Mouse (Mus musculus) midbrain, embryonic 13.5 days (tissue): Measurements from ENCODE around the gene Agxt2. TPM values are rescaled to one million over a fixed set of nuclear protein-coding genes. Genes with fewer than 3 reads are reported as not detected.
A peak's percentile ranks its signal among the peaks of the same experiment; 100 is the strongest.

Experiments used
- ATAC-seq: fragments of 200-750 bp; cut with Nextera tagmentation; 2 replicates; pipeline ENCODE4 v1.8.0; 2017; ENCODE audit warnings: mild to moderate bottlenecking, moderate TSS enrichment, moderate library complexity
- H3K27ac ChIP-seq: fragments of 300-500 bp; sonication (generic); 2 replicates; pipeline ENCODE4 v1.5.1; 2015; ENCODE audit warnings: inconsistent platforms, mild to moderate bottlenecking, moderate library complexity
- H3K27me3 ChIP-seq: fragments of 300-500 bp; sonication (generic); 2 replicates; pipeline ENCODE4 v1.6.1; 2015; ENCODE audit warnings: mild to moderate bottlenecking, inconsistent platforms
- H3K36me3 ChIP-seq: fragments of 300-500 bp; sonication (generic); 2 replicates; pipeline ENCODE4 v1.6.1; 2015; ENCODE audit warnings: mild to moderate bottlenecking, inconsistent platforms
- H3K4me1 ChIP-seq: fragments of 300-500 bp; sonication (generic); replicated peaks from 2 replicates; pipeline ENCODE4 v1.6.1; 2015; ENCODE audit warnings: inconsistent platforms
- H3K4me2 ChIP-seq: fragments of 300-500 bp; sonication (generic); replicated peaks from 2 replicates; pipeline ENCODE4 v1.6.1; 2015; ENCODE audit warnings: moderate library complexity, mild to moderate bottlenecking, inconsistent platforms
- H3K4me3 ChIP-seq: fragments of 300-500 bp; sonication (generic); replicated peaks from 2 replicates; pipeline ENCODE4 v1.5.1; 2015; ENCODE audit warnings: mild to moderate bottlenecking, inconsistent platforms
- H3K9ac ChIP-seq: fragments of 300-500 bp; sonication (generic); replicated peaks from 2 replicates; pipeline ENCODE4 v1.6.1; 2015; ENCODE audit warnings: mild to moderate bottlenecking, inconsistent platforms
- H3K9me3 ChIP-seq: fragments of 300-500 bp; sonication (generic); 2 replicates; pipeline ENCODE4 v1.6.1; 2016; ENCODE audit warnings: mild to moderate bottlenecking, inconsistent platforms
- WGBS: fragments of 180-500 bp; shearing (Covaris S2); methylation state at CpG from one replicate; pipeline ENCODE4 v1.1.7; 2015; 5-methylcytosine and 5-hydroxymethylcytosine counted together
- polyA plus RNA-seq: library from polyadenylated mRNA; unstranded; fragments of >200 nt; fragmentation: Nextera tagmentation; extraction: Ambion mirVana; gene quantifications from 2 replicates; pipeline ENCODE4 v1.2.1, GENCODE M21; 2015

The Agxt2 gene
- polyA plus RNA-seq, 1 experiment from 2014 or later, result not detected

DNA sequence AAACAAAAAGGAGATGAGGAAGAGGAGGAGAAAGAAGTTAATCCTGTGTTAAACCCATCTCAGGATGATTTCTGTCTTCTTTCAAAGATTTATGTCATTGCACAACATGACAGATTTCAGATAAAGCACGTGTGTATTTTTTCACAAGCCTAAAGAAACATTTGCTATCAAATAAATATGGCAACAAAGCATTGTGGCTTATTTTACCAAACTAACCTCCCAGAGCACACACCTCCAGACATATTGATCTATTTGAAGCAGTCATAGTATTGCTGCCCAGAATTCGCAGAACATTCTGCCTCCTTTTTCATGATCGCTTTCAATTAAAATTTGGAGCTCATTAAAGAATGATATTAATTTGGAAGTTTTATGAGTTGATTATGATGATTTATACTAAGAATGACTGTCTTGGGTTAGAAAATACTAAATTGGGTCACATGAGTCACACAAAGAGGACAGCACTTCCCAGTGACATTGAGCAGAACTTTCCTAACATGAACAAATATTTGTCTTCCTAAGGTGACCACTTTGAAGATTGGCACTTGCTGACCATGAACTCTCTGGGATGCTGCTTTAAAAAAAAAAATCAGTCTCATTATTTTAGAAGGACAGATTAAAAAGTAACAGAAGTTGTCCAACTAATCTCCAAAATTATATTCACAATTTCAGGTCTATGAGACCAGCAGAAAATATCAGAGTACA is 21.6 kb downstream of the Agxt2 start:
- H3K4me3 ChIP-seq, result no peak overlapping the region
- no peak overlapping the region for H3K27ac ChIP-seq
- H3K9ac ChIP-seq, result no peak overlapping the region
- WGBS, result 93% methylated on average over 3 of the region's 3 CpGs
- no peaks in the 10 kb centered on the region for H3K4me1 ChIP-seq
- no peak overlapping the region for H3K4me2 ChIP-seq
- no peak for ATAC-seq
- no peaks in the 10 kb centered on the region for H3K27me3 ChIP-seq
- H3K36me3 ChIP-seq, result no peaks in the 10 kb centered on the region
- 0 out of 2 replicates have a peak, but pooled peaks cover 2% of the 10 kb centered on the region for H3K9me3 ChIP-seq

GRCm38 (mm10) chr15:10387263-10387662 is 28.9 kb downstream of the Agxt2 start:
- no peak overlapping the region for H3K27ac ChIP-seq
- H3K4me2 ChIP-seq, result no peak overlapping the region
- H3K4me1 ChIP-seq, result no peaks in the 10 kb centered on the region
- no peak overlapping the region for H3K4me3 ChIP-seq
- H3K9ac ChIP-seq, result no peak overlapping the region
- no peaks in the 10 kb centered on the region for H3K27me3 ChIP-seq
- H3K36me3 ChIP-seq, result no peaks in the 10 kb centered on the region
- 74% methylated on average over 2 of the region's 2 CpGs for WGBS
- ATAC-seq, result no peak
- 0 out of 2 replicates have a peak, but pooled peaks cover 2% of the 10 kb centered on the region for H3K9me3 ChIP-seq

GRCm38 (mm10) chr15:10399795-10400194 is 41.5 kb downstream of the Agxt2 start:
- H3K36me3 ChIP-seq, result no peaks in the 10 kb centered on the region
- no peak overlapping the region for H3K9ac ChIP-seq
- no peak overlapping the region for H3K4me2 ChIP-seq
- H3K9me3 ChIP-seq, result no peaks in the 10 kb centered on the region
- no peaks in the 10 kb centered on the region for H3K4me1 ChIP-seq
- peak; percentile 34; the same call in 1 of the 2 replicates for ATAC-seq
- no peak overlapping the region for H3K27ac ChIP-seq
- H3K4me3 ChIP-seq, result no peak overlapping the region
- WGBS, result 63% methylated on average over 2 of the region's 2 CpGs
- no peaks in the 10 kb centered on the region for H3K27me3 ChIP-seq

DNA sequence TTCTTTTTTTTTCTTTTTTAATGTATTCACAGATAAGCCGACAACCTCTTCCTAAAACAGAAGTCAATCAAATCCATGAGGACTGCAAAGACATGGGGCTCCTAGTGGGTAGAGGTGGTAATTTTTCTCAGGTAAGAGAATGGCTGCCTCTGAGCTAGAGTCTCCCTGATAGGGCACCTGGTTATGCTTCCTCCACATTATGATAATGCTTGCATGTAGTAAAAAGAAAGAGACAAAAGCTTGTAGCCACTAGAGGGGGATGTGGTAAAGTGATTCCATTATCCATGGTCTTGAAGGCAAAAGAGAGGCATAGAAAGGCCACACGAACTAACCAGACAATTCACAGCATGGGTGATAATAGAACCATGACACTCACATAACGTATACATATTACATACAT is 42.1 kb downstream of the Agxt2 start:
- no peaks in the 10 kb centered on the region for H3K36me3 ChIP-seq
- no peak overlapping the region for H3K9ac ChIP-seq
- H3K4me3 ChIP-seq, result no peak overlapping the region
- no peaks in the 10 kb centered on the region for H3K27me3 ChIP-seq
- no peak overlapping the region for H3K27ac ChIP-seq
- H3K9me3 ChIP-seq, result no peaks in the 10 kb centered on the region
- WGBS, result 49% methylated on average over 3 of the region's 3 CpGs
- peak; percentile 65; the same call in 1 of the 2 replicates for ATAC-seq
- H3K4me2 ChIP-seq, result no peak overlapping the region
- H3K4me1 ChIP-seq, result no peaks in the 10 kb centered on the region

GRCm38 (mm10) chr15:10409842-10410241 is 51.5 kb downstream of the Agxt2 start:
- Histone ChIP-seq H3K27me3 (no peaks in the 10 kb centered on the region), H3K27ac (no peak overlapping the region), H3K4me2 (no peak overlapping the region), H3K36me3 (no peaks in the 10 kb centered on the region), H3K9ac (no peak overlapping the region), H3K9me3 (no peaks in the 10 kb centered on the region), H3K4me3 (no peak overlapping the region), H3K4me1 (no peaks in the 10 kb centered on the region)
- 92% methylated on average over 3 of the region's 3 CpGs for WGBS
- ATAC-seq, result no peak

DNA sequence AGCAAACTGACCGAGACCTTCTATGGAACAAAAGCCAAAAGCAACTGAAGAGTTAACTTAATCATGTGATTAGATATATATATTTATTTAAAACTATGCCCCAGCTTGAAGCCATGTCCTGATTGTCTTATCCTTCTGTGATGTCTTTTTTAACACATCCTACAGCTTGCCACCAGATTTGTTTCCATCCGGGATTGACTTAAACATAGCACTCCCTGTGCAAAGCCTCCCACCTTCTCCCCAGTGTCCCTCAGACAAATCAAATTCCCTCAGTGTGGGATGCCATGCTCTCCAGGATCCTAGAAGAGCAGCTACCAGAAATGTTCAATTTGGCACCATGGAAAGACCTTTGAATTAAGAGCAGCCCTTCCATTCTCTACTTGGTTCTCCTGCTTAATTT is 52.5 kb downstream of the Agxt2 start:
- Histone ChIP-seq H3K9me3 (no peaks in the 10 kb centered on the region), H3K27me3 (no peaks in the 10 kb centered on the region), H3K36me3 (no peaks in the 10 kb centered on the region), H3K4me1 (no peaks in the 10 kb centered on the region), H3K4me2 (no peak overlapping the region), H3K4me3 (no peak overlapping the region), H3K27ac (no peak overlapping the region), H3K9ac (no peak overlapping the region)
- no peak for ATAC-seq
- 78% methylated on average over 2 of the region's 2 CpGs for WGBS

GRCm38 (mm10) chr15:10413656-10414055 is 55.3 kb downstream of the Agxt2 start:
- Histone ChIP-seq H3K9me3 (no peaks in the 10 kb centered on the region), H3K36me3 (no peaks in the 10 kb centered on the region), H3K9ac (no peak overlapping the region), H3K27me3 (no peaks in the 10 kb centered on the region), H3K27ac (no peak overlapping the region), H3K4me3 (no peak overlapping the region), H3K4me1 (no peaks in the 10 kb centered on the region), H3K4me2 (no peak overlapping the region)
- 84% methylated on average over 6 of the region's 6 CpGs for WGBS
- no peak for ATAC-seq

DNA sequence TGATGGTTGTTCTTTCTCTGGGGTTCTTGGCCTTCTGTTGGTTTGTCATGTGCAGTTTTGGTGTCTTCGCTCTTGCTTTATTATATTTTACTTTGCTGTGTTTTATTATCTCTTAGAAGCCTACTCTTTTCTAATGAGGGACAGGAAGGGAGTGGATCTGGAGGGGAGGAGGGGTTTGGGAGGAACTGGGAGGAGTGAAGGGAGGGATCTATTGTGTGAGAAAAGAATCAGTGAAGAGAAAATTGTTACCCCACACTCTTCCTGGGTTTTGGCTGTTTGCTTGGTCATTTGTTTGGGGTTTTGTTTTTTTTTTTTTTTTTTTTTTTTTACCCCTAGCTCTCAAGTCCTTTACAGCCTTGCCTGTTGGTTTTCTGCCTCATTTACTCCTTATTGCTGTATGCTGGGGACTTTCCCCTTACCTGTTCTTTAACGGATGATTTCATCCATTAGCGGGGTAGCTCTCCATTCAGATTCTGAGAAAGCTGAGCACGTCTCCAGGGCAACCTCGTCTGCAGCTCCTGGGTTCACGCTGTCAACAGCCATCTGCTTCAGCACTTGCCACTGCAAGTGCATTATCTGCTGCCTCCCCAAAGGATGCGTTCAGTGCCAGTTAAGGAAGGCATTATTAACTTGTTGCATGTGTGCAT is 62.9 kb downstream of the Agxt2 start:
- 13% methylated on average over 7 of the region's 7 CpGs for WGBS
- Histone ChIP-seq H3K27ac (no peak overlapping the region), H3K9me3 (no peaks in the 10 kb centered on the region), H3K4me2 (no peak overlapping the region), H3K27me3 (no peaks in the 10 kb centered on the region), H3K4me3 (no peak overlapping the region), H3K4me1 (peaks cover 10% of the 10 kb centered on the region), H3K9ac (no peak overlapping the region), H3K36me3 (no peaks in the 10 kb centered on the region)
- ATAC-seq, result peak; percentile 90

GRCm38 (mm10) chr15:10421785-10422144 is 63.4 kb downstream of the Agxt2 start:
- 27% methylated on average over 1 of the region's 1 CpGs for WGBS
- ATAC-seq, result peak; percentile 49; the same call in 1 of the 2 replicates
- Histone ChIP-seq H3K4me3 (no peak overlapping the region), H3K27me3 (no peaks in the 10 kb centered on the region), H3K27ac (no peak overlapping the region), H3K9ac (no peak overlapping the region), H3K36me3 (no peaks in the 10 kb centered on the region), H3K9me3 (no peaks in the 10 kb centered on the region), H3K4me2 (no peak overlapping the region), H3K4me1 (peaks cover 10% of the 10 kb centered on the region)

GRCm38 (mm10) chr15:10426124-10426523 is 67.8 kb downstream of the Agxt2 start:
- no peaks in the 10 kb centered on the region for H3K36me3 ChIP-seq
- no peaks in the 10 kb centered on the region for H3K27me3 ChIP-seq
- H3K4me3 ChIP-seq, result no peak overlapping the region
- ATAC-seq, result no peak
- no peak overlapping the region for H3K4me2 ChIP-seq
- no peaks in the 10 kb centered on the region for H3K9me3 ChIP-seq
- 97% methylated on average over 6 of the region's 6 CpGs for WGBS
- no peak overlapping the region for H3K27ac ChIP-seq
- no peak overlapping the region for H3K9ac ChIP-seq
- H3K4me1 ChIP-seq, result peaks cover 10% of the 10 kb centered on the region

DNA sequence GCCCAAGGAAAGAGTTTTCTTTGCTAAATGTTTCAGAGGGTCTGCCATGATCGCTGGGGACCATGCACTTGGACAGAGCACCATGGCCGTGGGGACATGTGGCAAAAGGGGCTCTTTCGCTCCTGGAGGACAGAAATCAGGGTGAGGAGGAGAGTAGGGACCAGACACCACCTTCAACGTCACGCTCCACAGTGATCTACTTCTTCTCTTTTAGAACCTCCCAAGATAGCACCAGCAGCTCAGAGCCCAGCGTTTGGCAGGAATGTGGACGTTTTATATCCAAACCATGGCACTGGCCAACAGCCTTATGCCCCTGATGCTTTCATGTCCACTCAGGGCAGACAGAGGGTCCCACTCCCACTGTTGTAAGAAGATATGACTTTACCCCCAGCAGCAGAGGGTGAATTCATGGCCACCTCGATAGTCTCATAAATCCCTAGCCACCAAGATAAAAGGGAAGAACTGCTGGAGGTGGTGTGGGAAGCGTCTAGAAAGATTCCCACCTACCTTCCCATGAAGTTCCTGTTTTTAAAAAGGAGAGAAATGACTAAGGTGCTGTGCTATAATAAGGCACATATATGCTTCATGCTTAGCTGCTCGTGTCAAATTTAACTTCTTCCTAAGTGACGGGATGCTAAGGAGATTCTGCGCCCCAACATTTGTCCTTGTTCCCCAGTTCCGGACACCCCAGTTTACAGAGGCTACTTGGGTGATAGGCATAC is 68.4 kb downstream of the Agxt2 start:
- 94% methylated on average over 13 of the region's 13 CpGs for WGBS
- no peak overlapping the region for H3K27ac ChIP-seq
- no peaks in the 10 kb centered on the region for H3K9me3 ChIP-seq
- peaks cover 4% of the 10 kb centered on the region for H3K4me1 ChIP-seq
- H3K4me2 ChIP-seq, result no peak overlapping the region
- no peak overlapping the region for H3K9ac ChIP-seq
- no peak overlapping the region for H3K4me3 ChIP-seq
- no peaks in the 10 kb centered on the region for H3K27me3 ChIP-seq
- no peak for ATAC-seq
- no peaks in the 10 kb centered on the region for H3K36me3 ChIP-seq

- WGBS, result 89% methylated on average over 1 of the region's 1 CpGs
- Histone ChIP-seq H3K27ac (no peak overlapping the region), H3K9me3 (no peaks in the 10 kb centered on the region), H3K4me3 (no peak overlapping the region), H3K36me3 (peaks cover 12% of the 10 kb centered on the region), H3K27me3 (no peaks in the 10 kb centered on the region), H3K4me2 (no peak overlapping the region), H3K4me1 (no peaks in the 10 kb centered on the region), H3K9ac (no peak overlapping the region)
- ATAC-seq, result no peak
Observed at GRCm38 (mm10) chr15:10436893-10437292, 78.6 kb downstream of the Agxt2 start.
